Mouse (Mus musculus) erythroblast, embryonic 14.5 days (primary cell): Measurements from ENCODE around the gene Gm21992.

Experiments used
- GATA1 ChIP-seq: IDR thresholded peaks from 2 replicates; pipeline ENCODE4 v1.6.1; 2012; ENCODE audit warnings: low read length, inconsistent platforms, mixed read lengths
- TAL1 ChIP-seq: IDR thresholded peaks from 3 replicates; pipeline ENCODE4 v1.6.1; 2012; ENCODE audit warnings: low read length, inconsistent platforms, mixed read lengths

DNA sequence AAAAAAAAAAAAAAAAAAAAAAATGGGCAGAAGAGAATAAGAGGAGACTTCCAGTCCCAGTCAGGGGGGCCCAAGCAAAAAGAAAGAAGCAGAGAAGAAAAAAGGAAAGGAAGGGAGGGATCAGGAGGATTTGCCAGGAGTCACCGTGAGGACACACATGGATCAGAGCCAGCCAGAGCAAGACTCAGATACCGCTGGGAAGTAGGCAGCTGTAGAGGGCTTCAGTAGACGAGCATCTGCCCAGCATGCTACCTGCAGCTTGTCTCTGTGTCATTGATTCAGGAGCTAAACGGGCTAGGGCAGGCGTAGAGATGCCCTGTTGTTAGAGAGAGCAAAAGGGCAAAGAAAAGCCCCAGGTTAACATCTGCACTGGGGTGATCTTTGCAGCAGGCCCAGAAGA lies 38.9 kb upstream of the Gm21992 start:
- no peak for TF ChIP-seq TAL1
- TF ChIP-seq GATA1: no peak
